Comparison of ENCODE assay signal across 8 mouse cellular contexts in the genomic region with DNA sequence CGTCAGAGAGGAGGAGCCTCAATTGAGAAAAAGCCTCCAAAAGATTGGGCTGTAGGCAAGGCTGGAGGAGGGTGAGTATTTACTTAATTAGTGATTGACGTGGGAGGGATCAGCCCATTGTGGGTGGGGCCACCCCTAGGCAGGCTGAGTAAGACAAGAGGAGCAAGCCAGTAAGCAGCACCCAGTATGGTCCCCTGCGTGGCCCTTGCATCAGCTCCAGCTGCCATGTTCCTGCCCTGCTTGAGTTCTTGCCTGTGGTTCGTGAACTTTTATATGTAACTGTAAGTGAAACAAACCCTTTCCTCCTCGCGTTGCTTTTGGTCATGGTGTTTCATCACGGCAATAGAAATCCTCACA. TPM values are rescaled to one million over a fixed set of nuclear protein-coding genes. Genes with fewer than 3 reads are reported as not detected.
A peak's percentile ranks its signal among the peaks of the same experiment; 100 is the strongest.
DNase-seq lines count a peak whose midpoint lies in the region; ATAC-seq and TF ChIP-seq lines count a peak whose summit lies in the region.

Neb (minus strand) TSS at position 27 of the 357 bp plus-strand sequence.

- 0 out of 2 replicates have a peak, but pooled peaks have one; percentile 37 for TF ChIP-seq POLR2A in heart, adult 2 months (IDR thresholded peaks at IDR 0.05; ENCODE audit: insufficient read depth, low read depth, low read length)

- H3K79me2 ChIP-seq in heart, adult 2 months (replicated peaks; ENCODE audit: control insufficient read depth, insufficient read depth, low read length), result no peaks in the 10 kb centered on the region

- H3K9me3 ChIP-seq in heart, embryonic 15.5 days (replicated peaks), result no peaks in the 10 kb centered on the region
- H3K9me3 ChIP-seq in midbrain, embryonic 16.5 days (replicated peaks; ENCODE audit: control insufficient read depth, low read length, poor library complexity, severe bottlenecking), result no peaks in the 10 kb centered on the region

- no peaks in the 10 kb centered on the region for H3K36me3 ChIP-seq in heart, adult 2 months (ENCODE audit: control insufficient read depth, insufficient read depth, low read length)
- no peaks in the 10 kb centered on the region for H3K36me3 ChIP-seq in heart, embryonic 15.5 days
- H3K36me3 ChIP-seq in midbrain, embryonic 16.5 days (ENCODE audit: control insufficient read depth, insufficient read depth, low read length), result no peaks in the 10 kb centered on the region

- H3K27ac ChIP-seq in heart, adult 2 months, result no peak within 1 kb of the TSS
- H3K27ac ChIP-seq in heart, embryonic 15.5 days, result no peak within 1 kb of the TSS
- no peak within 1 kb of the TSS for H3K27ac ChIP-seq in midbrain, embryonic 16.5 days (ENCODE audit: low read length)

- peak; percentile 27 to 33 for DNase-seq in heart, adult 2 months
- no peak for DNase-seq in heart, postnatal 14 days
- DNase-seq in c-Kit-positive CD71-positive TER-119-positive erythroid progenitor cells, embryonic 14.5 days (ENCODE audit: low spot score), result peak; percentile 45
- DNase-seq in lung, postnatal 36 days, result peak; percentile 39
- no peak for DNase-seq in layer of hippocampus, adult 11-12 months (ENCODE audit: low spot score)
- DNase-seq in cerebellum, postnatal 14 days, result no peak

- TF ChIP-seq EP300 in heart, adult 2 months (IDR thresholded peaks at IDR 0.05; ENCODE audit: insufficient read depth, low read depth, low read length), result no peak

- TF ChIP-seq CTCF in heart, adult 2 months (IDR thresholded peaks at IDR 0.05), result no peak

- H3K4me2 ChIP-seq in heart, embryonic 15.5 days, result peak within 1 kb of the TSS; percentile 34
- no peak within 1 kb of the TSS for H3K4me2 ChIP-seq in midbrain, embryonic 16.5 days (ENCODE audit: low read length)

- H3K27me3 ChIP-seq in heart, adult 2 months (ENCODE audit: control insufficient read depth, insufficient read depth, low read length), result no peaks in the 10 kb centered on the region
- no peaks in the 10 kb centered on the region for H3K27me3 ChIP-seq in heart, embryonic 15.5 days
- H3K27me3 ChIP-seq in midbrain, embryonic 16.5 days (ENCODE audit: control insufficient read depth, insufficient read depth, low read depth, low read length), result no peaks in the 10 kb centered on the region

- peak; percentile 55; the same call in 1 of the 2 replicates for ATAC-seq in heart, embryonic 15.5 days (replicated peaks; ENCODE audit: insufficient number of reproducible peaks, insufficient read depth, low FRiP score, low read depth)
- ATAC-seq in midbrain, embryonic 16.5 days, result no peak

- no peak within 1 kb of the TSS for H3K9ac ChIP-seq in heart, adult 2 months (ENCODE audit: low read depth, low read length)
- H3K9ac ChIP-seq in heart, embryonic 15.5 days, result no peak within 1 kb of the TSS
- H3K9ac ChIP-seq in midbrain, embryonic 16.5 days (ENCODE audit: low read depth, low read length), result no peak within 1 kb of the TSS

- no peak within 1 kb of the TSS for H3K4me3 ChIP-seq in heart, adult 2 months
- H3K4me3 ChIP-seq in heart, embryonic 15.5 days, result no peak within 1 kb of the TSS
- H3K4me3 ChIP-seq in midbrain, embryonic 16.5 days (ENCODE audit: low read depth, low read length), result no peak within 1 kb of the TSS

- intact Hi-C loops in heart, adult 2 months (cut with DNase I), result loop anchor here (5.0 kb wide), 1 partner anchor 46 kb away; no protein-coding TSS in a partner anchor
- intact Hi-C loops in heart, postnatal 14 days (cut with DNase I), result no loop called here

- WGBS in heart, adult 2 months, result 48% methylated on average over 7 of the region's 7 CpGs
- WGBS in heart, embryonic 15.5 days, result 49% methylated on average over 7 of the region's 7 CpGs
- 58% methylated on average over 7 of the region's 7 CpGs for WGBS in midbrain, embryonic 16.5 days

- H3K4me1 ChIP-seq in heart, adult 2 months (ENCODE audit: control insufficient read depth, insufficient read depth, low read length), result no peaks in the 10 kb centered on the region
- 0 out of 2 replicates have a peak, but pooled peaks cover 2% of the 10 kb centered on the region for H3K4me1 ChIP-seq in heart, embryonic 15.5 days (replicated peaks)
- no peaks in the 10 kb centered on the region for H3K4me1 ChIP-seq in midbrain, embryonic 16.5 days (ENCODE audit: control insufficient read depth, insufficient read depth, low read length)

RNA-seq across cellular contexts. Expression of gene Neb, which starts in this region (rescaled TPM):
- 10 to 100 TPM in 1 of 2 experiments, 1 to 10 TPM in 1; 7.6 to 10.2 TPM for total RNA-seq in heart, adult 2 months (2021)
- 1.0 and 3.2 TPM in 2 replicates for polyA plus RNA-seq in heart, adult 2 months (2012; rRNA removed)
- 1 to 10 TPM; 2.5 to 2.8 TPM for total RNA-seq in heart, postnatal 14 days (2021)
- 2.5 and 3.9 TPM in 2 replicates for polyA plus RNA-seq in heart, embryonic 15.5 days (2015; fragmentation: Nextera tagmentation; extraction: Ambion mirVana)
- polyA plus RNA-seq in midbrain, embryonic 16.5 days (2015; fragmentation: Nextera tagmentation; extraction: Ambion mirVana), result 0.41 and 0.57 TPM in 2 replicates

Comparison
In these comparisons a context has a peak if more than half of its experiments do, and no peak if none do; other contexts are left out.
1. DNase-seq: peak in heart, adult 2 months (2 of 2), c-Kit-positive CD71-positive TER-119-positive erythroid progenitor cells, embryonic 14.5 days (single experiment) and lung, postnatal 36 days (single experiment); none in heart, postnatal 14 days (0 of 2), layer of hippocampus, adult 11-12 months (single experiment) and cerebellum, postnatal 14 days (0 of 2).